Mouse (Mus musculus) liver, adult 10 weeks (tissue): ENCODE measurements around the gene Gimd1. TPM values are rescaled to one million over a fixed set of nuclear protein-coding genes. Genes with fewer than 3 reads are reported as not detected.

ENCODE experiments used
- polyA plus RNA-seq: library from polyadenylated mRNA; stranded (reverse); fragments of 350-450 nt; fragmentation: Illumina TruSeq; extraction: RNeasy Lipid Tissue Mini Kit (QIAGEN cat#74804); gene quantifications from one replicate; pipeline ENCODE4 v1.2.3, GENCODE M21; 2014; ENCODE audit warnings: low read depth, low replicate concordance

Gimd1 gene
- polyA plus RNA-seq = 14.5 TPM

DNA sequence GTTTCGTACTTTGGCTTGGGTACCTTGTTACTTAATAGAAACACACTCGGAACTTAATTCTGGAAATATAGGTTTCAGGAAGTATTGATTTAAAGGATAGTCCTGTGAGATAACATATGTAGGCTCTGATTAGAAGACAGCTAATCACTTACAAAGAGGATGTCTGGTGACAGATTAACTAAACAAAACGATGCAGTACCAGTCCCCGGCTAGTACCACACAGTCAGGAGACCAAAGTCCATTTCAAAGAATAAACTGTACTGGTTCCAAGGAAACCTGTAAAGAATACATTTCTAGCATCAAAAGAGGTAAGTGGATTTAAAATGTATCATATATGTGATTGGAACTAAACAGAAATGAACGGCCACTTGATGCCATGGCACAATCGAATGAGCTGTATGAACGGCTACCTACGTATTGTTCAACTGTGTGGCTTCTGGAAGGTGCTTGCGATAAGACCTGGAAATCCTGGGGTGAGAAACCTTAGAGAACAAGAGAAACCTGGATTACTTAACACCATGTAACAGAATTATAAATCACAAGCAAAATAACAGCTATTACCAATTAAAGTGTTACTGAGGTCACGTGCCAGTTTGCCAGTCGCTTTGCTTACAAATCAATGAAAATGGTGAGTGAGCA, at the start of gene Gimd1:
TSS of gene Gimd1 (plus strand) at position 220 of the 639 bp plus-strand sequence.

DNA sequence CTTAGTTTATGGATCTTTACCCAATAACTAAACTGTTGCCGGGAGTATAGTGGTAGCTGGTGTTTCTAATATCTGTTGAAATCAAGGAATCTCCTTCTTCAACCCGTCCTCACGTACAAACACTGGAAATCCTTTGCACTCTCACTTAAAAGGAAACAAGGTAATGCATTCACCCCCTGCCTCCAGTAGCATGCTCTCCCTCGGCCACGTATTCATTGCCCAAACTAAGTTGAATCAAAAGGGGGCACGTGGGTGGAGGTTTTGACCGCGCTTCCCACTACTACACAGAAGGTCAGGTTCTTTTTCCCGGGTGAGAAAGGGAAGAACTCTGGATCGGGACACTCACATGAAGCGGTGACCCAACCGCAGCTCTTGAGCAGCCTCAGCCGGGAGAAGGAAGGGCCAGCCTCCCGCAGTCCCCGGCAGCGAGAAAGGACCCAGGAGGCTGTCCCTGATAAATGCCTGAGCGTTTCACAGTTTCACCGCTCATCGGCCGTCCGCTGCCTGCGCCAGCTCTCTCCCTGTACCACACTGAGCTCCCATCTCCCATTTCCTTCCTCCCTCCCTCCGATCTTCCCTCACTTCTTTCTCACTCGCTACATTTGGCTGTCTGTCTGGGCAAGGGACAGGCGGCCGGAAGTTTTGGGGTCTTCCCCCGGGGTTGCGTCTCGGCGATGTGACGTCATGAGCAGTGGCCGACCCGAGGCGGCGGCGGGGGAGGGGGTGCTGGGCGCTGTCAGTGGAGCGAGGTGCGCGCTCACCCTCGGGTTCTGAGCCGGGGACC, 54.0 kb downstream of the Gimd1 start, which contains the start of gene Tbck:
TSS of gene Tbck (plus strand) at position 698 of the 784 bp plus-strand sequence.

DNA sequence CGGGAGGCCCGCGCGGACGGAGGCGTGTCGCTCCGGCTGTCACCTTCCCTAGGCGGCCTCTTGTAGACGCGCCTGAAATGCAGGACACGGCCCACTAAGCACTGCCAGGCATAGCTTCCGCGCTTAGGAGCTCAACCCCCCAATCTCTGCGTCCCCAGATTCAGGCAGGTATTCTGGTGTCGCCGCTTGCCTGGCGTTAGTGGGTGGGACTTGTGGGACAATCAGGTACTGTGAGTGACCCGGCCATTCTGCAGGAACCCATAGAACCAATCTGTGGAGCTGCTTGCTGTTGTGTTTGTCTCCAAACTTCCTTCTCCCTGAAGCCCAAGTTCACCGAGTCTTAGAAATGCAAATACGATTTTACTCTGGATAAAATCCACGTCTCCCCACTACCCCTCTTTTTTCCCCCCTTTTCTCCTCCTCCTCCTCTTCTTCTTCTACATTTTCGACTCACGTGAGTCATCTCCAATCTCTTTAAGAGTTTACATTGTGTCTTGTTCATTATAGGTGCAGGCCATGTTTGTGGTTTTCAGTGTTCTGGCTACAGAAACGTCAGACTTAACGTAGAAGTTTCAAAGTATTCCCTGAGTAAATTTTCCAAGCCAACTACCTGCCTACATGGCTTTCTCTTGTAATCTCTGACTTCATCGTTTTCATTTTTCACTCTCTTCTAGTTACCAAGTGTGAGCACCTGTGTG, 54.8 kb downstream of the Gimd1 start, which contains the start of gene Aimp1:
TSS of gene Aimp1 (minus strand) at position 140 of the 698 bp plus-strand sequence.

Other genes starting within 250 kb of the Gimd1 start
- 7.8 TPM for gene Tbck, start 54.3 kb downstream of the Gimd1 start, polyA plus RNA-seq
- 40.4 TPM for gene Aimp1, start 54.5 kb downstream of the Gimd1 start, polyA plus RNA-seq